Mouse (Mus musculus): Measurements from ENCODE around the gene Lin7c. TPM values are rescaled to one million over a fixed set of nuclear protein-coding genes. Genes with fewer than 3 reads are reported as not detected.
A peak's percentile ranks its signal among the peaks of the same experiment; 100 is the strongest.

The Lin7c gene
- polyA plus RNA-seq, 1 experiment from 2014 or later = 44.3 TPM

DNA sequence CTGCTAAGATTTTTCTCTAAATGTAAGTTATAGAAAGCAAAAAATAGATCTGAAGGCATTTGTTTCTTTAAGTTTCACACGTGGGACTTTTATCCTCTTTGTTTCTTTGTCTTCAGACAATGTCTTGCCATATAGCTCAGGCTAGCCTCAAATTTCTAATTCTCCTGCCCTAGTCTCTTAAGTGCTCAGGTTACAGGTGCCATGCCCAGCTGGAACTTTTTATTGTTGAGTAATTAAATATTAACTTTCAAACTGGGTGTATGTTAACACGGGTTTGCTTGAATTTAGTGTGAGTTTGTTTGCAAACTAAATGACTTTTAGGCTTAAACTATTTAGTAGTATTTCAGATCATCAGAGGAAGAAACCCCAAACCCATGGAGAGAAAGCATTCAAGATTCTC lies 9.5 kb upstream of the Lin7c start:
- no peak for ATAC-seq (ENCODE audit: insufficient number of reproducible peaks, insufficient read depth, low FRiP score, low read depth)
- no peaks in the 10 kb centered on the region for H3K36me3 ChIP-seq (ENCODE audit: control insufficient read depth, insufficient read depth, low read length)
- no peak overlapping the region for H3K4me2 ChIP-seq (ENCODE audit: low read length)
- 62% methylated on average over 2 of the region's 2 CpGs for WGBS
- no peaks in the 10 kb centered on the region for H3K27me3 ChIP-seq (ENCODE audit: control insufficient read depth, insufficient read depth, low read length)
- no peaks in the 10 kb centered on the region; a peak in 1 of 4 replicates for H3K4me1 ChIP-seq (ENCODE audit: control insufficient read depth in 2 of 2, insufficient read depth in 2 of 2, low read length in 2 of 2)
- no peak overlapping the region for H3K27ac ChIP-seq (replicated peaks in 1 of 2; ENCODE audit: control insufficient read depth in 1 of 2, insufficient read depth in 1 of 2, low read depth in 2 of 2, low read length in 2 of 2)
- no peak overlapping the region for H3K9ac ChIP-seq (ENCODE audit: low read length)
- no peak overlapping the region for H3K4me3 ChIP-seq (ENCODE audit: control insufficient read depth in 1 of 2, insufficient read depth in 1 of 2, low read depth in 1 of 2, low read length in 2 of 2)
- H3K9me3 ChIP-seq (ENCODE audit: control insufficient read depth, low read length) = 0 out of 2 replicates have a peak, but pooled peaks cover 4% of the 10 kb centered on the region

DNA sequence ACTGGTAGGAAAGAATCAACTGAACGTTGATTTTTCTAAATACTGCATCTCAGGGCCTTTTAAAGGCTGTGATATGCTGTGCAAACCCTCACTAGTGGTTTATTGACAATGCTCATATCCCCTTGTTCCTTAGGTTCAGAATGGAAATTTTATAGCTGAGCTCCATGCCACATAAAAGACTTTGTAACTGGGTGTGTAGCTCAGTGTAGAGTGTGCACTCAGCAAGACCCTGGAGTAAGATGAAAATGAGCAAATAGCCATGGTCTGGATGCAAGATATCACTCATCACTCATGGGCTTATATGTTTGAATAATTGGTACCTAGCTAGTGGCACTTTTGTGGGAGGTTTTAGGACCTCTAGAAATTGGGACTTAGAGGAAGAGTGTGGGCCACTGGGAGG lies 9.0 kb upstream of the Lin7c start:
- Histone ChIP-seq H3K9me3 (ENCODE audit: control insufficient read depth, low read length) (0 out of 2 replicates have a peak, but pooled peaks cover 4% of the 10 kb centered on the region), H3K4me2 (ENCODE audit: low read length) (no peak overlapping the region), H3K4me3 (ENCODE audit: control insufficient read depth in 1 of 2, insufficient read depth in 1 of 2, low read depth in 1 of 2, low read length in 2 of 2) (no peak overlapping the region), H3K27me3 (ENCODE audit: control insufficient read depth, insufficient read depth, low read length) (no peaks in the 10 kb centered on the region), H3K27ac (replicated peaks in 1 of 2; ENCODE audit: control insufficient read depth in 1 of 2, insufficient read depth in 1 of 2, low read depth in 2 of 2, low read length in 2 of 2) (no peak overlapping the region), H3K36me3 (ENCODE audit: control insufficient read depth, insufficient read depth, low read length) (no peaks in the 10 kb centered on the region), H3K4me1 (ENCODE audit: control insufficient read depth in 2 of 2, insufficient read depth in 2 of 2, low read length in 2 of 2) (no peaks in the 10 kb centered on the region; a peak in 1 of 4 replicates), H3K9ac (ENCODE audit: low read length) (no peak overlapping the region)
- no peak for ATAC-seq (ENCODE audit: insufficient number of reproducible peaks, insufficient read depth, low FRiP score, low read depth)
- 45% methylated on average over 1 of the region's 1 CpGs for WGBS

GRCm38 (mm10) chr2:109884106-109884505 lies 6.5 kb upstream of the Lin7c start:
- Histone ChIP-seq H3K36me3 (ENCODE audit: control insufficient read depth, insufficient read depth, low read length) (no peaks in the 10 kb centered on the region), H3K9me3 (ENCODE audit: control insufficient read depth, low read length) (0 out of 2 replicates have a peak, but pooled peaks cover 4% of the 10 kb centered on the region), H3K27me3 (ENCODE audit: control insufficient read depth, insufficient read depth, low read length) (no peaks in the 10 kb centered on the region), H3K9ac (ENCODE audit: low read length) (no peak overlapping the region), H3K4me1 (ENCODE audit: control insufficient read depth in 2 of 2, insufficient read depth in 2 of 2, low read length in 2 of 2) (no peaks in the 10 kb centered on the region; a peak in 1 of 4 replicates), H3K4me3 (ENCODE audit: control insufficient read depth in 1 of 2, insufficient read depth in 1 of 2, low read depth in 1 of 2, low read length in 2 of 2) (no peak overlapping the region), H3K4me2 (ENCODE audit: low read length) (no peak overlapping the region), H3K27ac (replicated peaks in 1 of 2; ENCODE audit: control insufficient read depth in 1 of 2, insufficient read depth in 1 of 2, low read depth in 2 of 2, low read length in 2 of 2) (no peak overlapping the region)
- WGBS = 70% methylated on average over 4 of the region's 4 CpGs
- no peak for ATAC-seq (ENCODE audit: insufficient number of reproducible peaks, insufficient read depth, low FRiP score, low read depth)

- H3K27me3 ChIP-seq (ENCODE audit: control insufficient read depth, insufficient read depth, low read length) = no peaks in the 10 kb centered on the region
- ATAC-seq (ENCODE audit: insufficient number of reproducible peaks, insufficient read depth, low FRiP score, low read depth) = no peak
- 0 out of 2 replicates have a peak, but pooled peaks cover 4% of the 10 kb centered on the region for H3K9me3 ChIP-seq (ENCODE audit: control insufficient read depth, low read length)
- no peaks in the 10 kb centered on the region; a peak in 1 of 4 replicates for H3K4me1 ChIP-seq (ENCODE audit: control insufficient read depth in 2 of 2, insufficient read depth in 2 of 2, low read length in 2 of 2)
- H3K9ac ChIP-seq (ENCODE audit: low read length) = no peak overlapping the region
- H3K27ac ChIP-seq (replicated peaks in 1 of 2; ENCODE audit: control insufficient read depth in 1 of 2, insufficient read depth in 1 of 2, low read depth in 2 of 2, low read length in 2 of 2) = no peak overlapping the region
- 48% methylated on average over 4 of the region's 4 CpGs for WGBS
- H3K4me3 ChIP-seq (ENCODE audit: control insufficient read depth in 1 of 2, insufficient read depth in 1 of 2, low read depth in 1 of 2, low read length in 2 of 2) = no peak overlapping the region
- H3K4me2 ChIP-seq (ENCODE audit: low read length) = no peak overlapping the region
- no peaks in the 10 kb centered on the region for H3K36me3 ChIP-seq (ENCODE audit: control insufficient read depth, insufficient read depth, low read length)
Observed at GRCm38 (mm10) chr2:109884507-109884906, 6.1 kb upstream of the Lin7c start.

DNA sequence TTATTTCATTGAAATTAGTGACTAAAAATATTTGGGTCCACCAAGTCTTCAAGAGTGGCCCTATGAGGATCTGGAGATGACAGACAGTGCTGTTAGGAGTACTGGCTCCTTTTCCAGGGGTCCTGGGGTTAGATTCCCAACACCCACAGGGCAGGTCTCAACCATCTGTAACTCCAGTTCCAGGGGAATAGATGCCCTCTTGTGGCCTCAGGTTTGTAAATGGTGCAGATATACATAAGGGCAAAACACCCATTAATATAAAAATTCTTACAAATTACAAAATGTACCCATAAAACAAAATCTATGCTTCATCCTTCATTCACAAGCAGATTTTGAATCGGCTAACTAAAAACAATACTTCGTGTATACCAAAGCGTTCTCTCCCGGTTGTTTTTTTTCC lies 585 bp upstream of the Lin7c start:
- WGBS = 36% methylated on average over 4 of the region's 4 CpGs
- Histone ChIP-seq H3K4me1 (ENCODE audit: control insufficient read depth in 2 of 2, insufficient read depth in 2 of 2, low read length in 2 of 2) (peaks cover 0 to 16% of the 10 kb centered on the region in 2 experiments; a peak in 2 of 4 replicates), H3K4me3 (ENCODE audit: control insufficient read depth in 1 of 2, insufficient read depth in 1 of 2, low read depth in 1 of 2, low read length in 2 of 2) (peak overlapping the region; percentile 86 to 97), H3K9me3 (ENCODE audit: control insufficient read depth, low read length) (no peaks in the 10 kb centered on the region), H3K27ac (replicated peaks in 1 of 2; ENCODE audit: control insufficient read depth in 1 of 2, insufficient read depth in 1 of 2, low read depth in 2 of 2, low read length in 2 of 2) (peak overlapping the region in 1 of 2 experiments; percentile 94; a peak in 2 of 4 replicates), H3K27me3 (ENCODE audit: control insufficient read depth, insufficient read depth, low read length) (no peaks in the 10 kb centered on the region), H3K36me3 (ENCODE audit: control insufficient read depth, insufficient read depth, low read length) (peaks cover 10% of the 10 kb centered on the region), H3K4me2 (ENCODE audit: low read length) (peak overlapping the region; percentile 62), H3K9ac (ENCODE audit: low read length) (peak overlapping the region; percentile 98)
- no peak for ATAC-seq (ENCODE audit: insufficient number of reproducible peaks, insufficient read depth, low FRiP score, low read depth)

GRCm38 (mm10) chr2:109891031-109891430 lies 378 bp downstream of the Lin7c start:
- H3K4me2 ChIP-seq (ENCODE audit: low read length) = peak overlapping the region; percentile 90
- H3K36me3 ChIP-seq (ENCODE audit: control insufficient read depth, insufficient read depth, low read length) = peaks cover 20% of the 10 kb centered on the region
- H3K4me3 ChIP-seq (ENCODE audit: control insufficient read depth in 1 of 2, insufficient read depth in 1 of 2, low read depth in 1 of 2, low read length in 2 of 2) = peak overlapping the region; percentile 86 to 97
- H3K4me1 ChIP-seq (ENCODE audit: control insufficient read depth in 2 of 2, insufficient read depth in 2 of 2, low read length in 2 of 2) = peaks cover 0 to 16% of the 10 kb centered on the region in 2 experiments; a peak in 2 of 4 replicates
- peak; percentile 76 for ATAC-seq (ENCODE audit: insufficient number of reproducible peaks, insufficient read depth, low FRiP score, low read depth)
- H3K27me3 ChIP-seq (ENCODE audit: control insufficient read depth, insufficient read depth, low read length) = no peaks in the 10 kb centered on the region
- peak overlapping the region; percentile 98 for H3K9ac ChIP-seq (ENCODE audit: low read length)
- WGBS = under 1% methylated on average over 32 of the region's 34 CpGs
- H3K9me3 ChIP-seq (ENCODE audit: control insufficient read depth, low read length) = no peaks in the 10 kb centered on the region
- H3K27ac ChIP-seq (replicated peaks in 1 of 2; ENCODE audit: control insufficient read depth in 1 of 2, insufficient read depth in 1 of 2, low read depth in 2 of 2, low read length in 2 of 2) = peak overlapping the region; percentile 70 to 94

- peaks cover 24% of the 10 kb centered on the region for H3K36me3 ChIP-seq (ENCODE audit: control insufficient read depth, insufficient read depth, low read length)
- peaks cover 0 to 16% of the 10 kb centered on the region in 2 experiments; a peak in 2 of 4 replicates for H3K4me1 ChIP-seq (ENCODE audit: control insufficient read depth in 2 of 2, insufficient read depth in 2 of 2, low read length in 2 of 2)
- peak overlapping the region; percentile 70 to 94; a peak in 3 of 4 replicates for H3K27ac ChIP-seq (replicated peaks in 1 of 2; ENCODE audit: control insufficient read depth in 1 of 2, insufficient read depth in 1 of 2, low read depth in 2 of 2, low read length in 2 of 2)
- H3K4me3 ChIP-seq (ENCODE audit: control insufficient read depth in 1 of 2, insufficient read depth in 1 of 2, low read depth in 1 of 2, low read length in 2 of 2) = peak overlapping the region; percentile 86 to 97
- no peaks in the 10 kb centered on the region for H3K27me3 ChIP-seq (ENCODE audit: control insufficient read depth, insufficient read depth, low read length)
- no peak for ATAC-seq (ENCODE audit: insufficient number of reproducible peaks, insufficient read depth, low FRiP score, low read depth)
- peak overlapping the region; percentile 98 for H3K9ac ChIP-seq (ENCODE audit: low read length)
- WGBS = 39% methylated on average over 4 of the region's 4 CpGs
- no peaks in the 10 kb centered on the region for H3K9me3 ChIP-seq (ENCODE audit: control insufficient read depth, low read length)
- peak overlapping the region; percentile 90 for H3K4me2 ChIP-seq (ENCODE audit: low read length)
Observed at GRCm38 (mm10) chr2:109891471-109891870, 818 bp downstream of the Lin7c start.

- no peak overlapping the region for H3K9ac ChIP-seq (ENCODE audit: low read length)
- H3K9me3 ChIP-seq (ENCODE audit: control insufficient read depth, low read length) = no peaks in the 10 kb centered on the region
- peaks cover 70% of the 10 kb centered on the region for H3K36me3 ChIP-seq (ENCODE audit: control insufficient read depth, insufficient read depth, low read length)
- WGBS = 80% methylated on average over 7 of the region's 7 CpGs
- H3K27ac ChIP-seq (replicated peaks in 1 of 2; ENCODE audit: control insufficient read depth in 1 of 2, insufficient read depth in 1 of 2, low read depth in 2 of 2, low read length in 2 of 2) = no peak overlapping the region
- H3K4me3 ChIP-seq (ENCODE audit: control insufficient read depth in 1 of 2, insufficient read depth in 1 of 2, low read depth in 1 of 2, low read length in 2 of 2) = no peak overlapping the region
- no peak for ATAC-seq (ENCODE audit: insufficient number of reproducible peaks, insufficient read depth, low FRiP score, low read depth)
- no peak overlapping the region for H3K4me2 ChIP-seq (ENCODE audit: low read length)
- H3K4me1 ChIP-seq (ENCODE audit: control insufficient read depth in 2 of 2, insufficient read depth in 2 of 2, low read length in 2 of 2) = peaks cover 0 to 16% of the 10 kb centered on the region in 2 experiments; a peak in 2 of 4 replicates
- H3K27me3 ChIP-seq (ENCODE audit: control insufficient read depth, insufficient read depth, low read length) = no peaks in the 10 kb centered on the region
Observed at GRCm38 (mm10) chr2:109896311-109896710, 5.7 kb downstream of the Lin7c start.

Measured in heart, embryonic 14.5 days (tissue).